Mouse (Mus musculus) limb, embryonic 11.5 days (tissue): ENCODE results near the gene Slc25a19. TPM values are rescaled to one million over a fixed set of nuclear protein-coding genes. Genes with fewer than 3 reads are reported as not detected.

Source experiments
- ATAC-seq: fragments of 200-750 bp; cut with Nextera tagmentation; 2 replicates; pipeline ENCODE4 v1.8.0; 2017; ENCODE audit warnings: low read depth; ENCODE audit not compliant: insufficient number of reproducible peaks, low FRiP score, low TSS enrichment
- DNase-seq: peaks from one replicate; pipeline ENCODE4 v3.0.0-alpha.2; 2015; ENCODE audit warnings: low spot score
- H3K27ac ChIP-seq: fragments of 300-500 bp; sonication (generic); replicated peaks from 2 replicates; pipeline ENCODE4 v1.5.1; 2014; ENCODE audit warnings: low read depth, mild to moderate bottlenecking, low read length
- H3K27me3 ChIP-seq: fragments of 300-500 bp; sonication (generic); 2 replicates; pipeline ENCODE4 v1.6.1; 2014; ENCODE audit warnings: mild to moderate bottlenecking, low read length, mixed read lengths; ENCODE audit not compliant: control insufficient read depth, insufficient read depth
- H3K36me3 ChIP-seq: fragments of 300-500 bp; sonication (generic); 2 replicates; pipeline ENCODE4 v1.6.1; 2014; ENCODE audit warnings: mild to moderate bottlenecking, low read length, moderate library complexity, mixed read lengths; ENCODE audit not compliant: control insufficient read depth, insufficient read depth
- H3K4me1 ChIP-seq: fragments of 300-500 bp; sonication (generic); 2 replicates; pipeline ENCODE4 v1.6.1; 2014; ENCODE audit warnings: low read length, mixed read lengths; ENCODE audit not compliant: control insufficient read depth, insufficient read depth
- H3K4me2 ChIP-seq: fragments of 300-500 bp; sonication (generic); 2 replicates; pipeline ENCODE4 v1.6.1; 2014; ENCODE audit warnings: low read depth, mild to moderate bottlenecking, moderate library complexity; ENCODE audit not compliant: severe bottlenecking
- H3K4me3 ChIP-seq: fragments of 300-500 bp; sonication (generic); 2 replicates; pipeline ENCODE4 v1.5.1; 2014; ENCODE audit warnings: low read depth, low read length
- H3K9ac ChIP-seq: fragments of 300-500 bp; sonication (generic); 2 replicates; pipeline ENCODE4 v1.6.1; 2014; ENCODE audit warnings: mild to moderate bottlenecking, low read length
- H3K9me3 ChIP-seq: fragments of 300-500 bp; sonication (generic); 2 replicates; pipeline ENCODE4 v1.6.1; 2016; ENCODE audit warnings: low read length; ENCODE audit not compliant: control insufficient read depth
- WGBS: fragments of 180-500 bp; shearing (Covaris S2); extraction: QIAGEN DNeasy Blood & Tissue Kit; methylation state at CpG from one replicate; pipeline ENCODE4 v1.1.7; 2014; 5-methylcytosine and 5-hydroxymethylcytosine counted together
- polyA plus RNA-seq: library from polyadenylated mRNA; unstranded; fragments of >200 nt; fragmentation: Nextera tagmentation; extraction: Ambion mirVana; gene quantifications from 2 replicates; pipeline ENCODE4 v1.2.1, GENCODE M21; 2014

Slc25a19 gene
- polyA plus RNA-seq, 1 experiment from 2014 or later, result 30.3 TPM

GRCm38 (mm10) chr11:115638498-115639409 is 10.7 kb upstream of the Slc25a19 start:
- Histone ChIP-seq H3K4me1 (no peaks in the 10 kb centered on the region), H3K36me3 (no peaks in the 10 kb centered on the region), H3K27ac (no peak overlapping the region), H3K27me3 (no peaks in the 10 kb centered on the region), H3K4me3 (no peak overlapping the region), H3K4me2 (no peak overlapping the region), H3K9ac (no peak overlapping the region), H3K9me3 (no peaks in the 10 kb centered on the region)
- ATAC-seq (no peak), DNase-seq (no peak)
- whole genome bisulfite sequencing, result 75% methylated on average over 5 of the region's 5 CpGs

GRCm38 (mm10) chr11:115636960-115637359 is 8.9 kb upstream of the Slc25a19 start:
- H3K4me3 ChIP-seq, result no peak overlapping the region
- no peaks in the 10 kb centered on the region for H3K27me3 ChIP-seq
- H3K9me3 ChIP-seq, result no peaks in the 10 kb centered on the region
- H3K27ac ChIP-seq, result no peak overlapping the region
- DNase-seq (no peak), ATAC-seq (no peak)
- WGBS, result 76% methylated on average over 3 of the region's 3 CpGs
- H3K36me3 ChIP-seq, result no peaks in the 10 kb centered on the region
- no peak overlapping the region for H3K4me2 ChIP-seq
- H3K9ac ChIP-seq, result no peak overlapping the region
- no peaks in the 10 kb centered on the region for H3K4me1 ChIP-seq

- Histone ChIP-seq H3K9ac (no peak overlapping the region), H3K9me3 (no peaks in the 10 kb centered on the region), H3K27me3 (no peaks in the 10 kb centered on the region), H3K4me1 (no peaks in the 10 kb centered on the region), H3K27ac (no peak overlapping the region), H3K4me2 (no peak overlapping the region), H3K36me3 (no peaks in the 10 kb centered on the region), H3K4me3 (no peak overlapping the region)
- 72% methylated on average over 8 of the region's 8 CpGs for WGBS
- ATAC-seq (no peak), DNase-seq (no peak)
Observed at GRCm38 (mm10) chr11:115635484-115635883, 7.4 kb upstream of the Slc25a19 start.

GRCm38 (mm10) chr11:115635041-115635440 is 6.9 kb upstream of the Slc25a19 start:
- DNase-seq, result no peak
- no peak overlapping the region for H3K4me2 ChIP-seq
- no peak overlapping the region for H3K27ac ChIP-seq
- H3K9me3 ChIP-seq, result no peaks in the 10 kb centered on the region
- no peak overlapping the region for H3K4me3 ChIP-seq
- no peaks in the 10 kb centered on the region for H3K36me3 ChIP-seq
- WGBS, result 83% methylated on average over 8 of the region's 8 CpGs
- ATAC-seq, result no peak
- H3K4me1 ChIP-seq, result no peaks in the 10 kb centered on the region
- H3K27me3 ChIP-seq, result no peaks in the 10 kb centered on the region
- no peak overlapping the region for H3K9ac ChIP-seq

- DNase-seq, result no peak
- Histone ChIP-seq H3K27me3 (no peaks in the 10 kb centered on the region), H3K9me3 (no peaks in the 10 kb centered on the region), H3K36me3 (no peaks in the 10 kb centered on the region), H3K4me1 (no peaks in the 10 kb centered on the region), H3K4me2 (no peak overlapping the region), H3K27ac (no peak overlapping the region), H3K9ac (no peak overlapping the region), H3K4me3 (no peak overlapping the region)
- no peak for ATAC-seq
- WGBS, result 79% methylated on average over 4 of the region's 4 CpGs
Observed at GRCm38 (mm10) chr11:115634109-115634508, 6.0 kb upstream of the Slc25a19 start.

GRCm38 (mm10) chr11:115632862-115633261 is 4.8 kb upstream of the Slc25a19 start:
- DNase-seq, result no peak
- 90% methylated on average over 10 of the region's 10 CpGs for WGBS

GRCm38 (mm10) chr11:115632247-115632646 is 4.2 kb upstream of the Slc25a19 start:
- Histone ChIP-seq H3K27me3 (no peaks in the 10 kb centered on the region), H3K9ac (no peak overlapping the region), H3K9me3 (no peaks in the 10 kb centered on the region), H3K4me1 (no peaks in the 10 kb centered on the region), H3K4me3 (no peak overlapping the region), H3K4me2 (no peak overlapping the region), H3K36me3 (no peaks in the 10 kb centered on the region), H3K27ac (no peak overlapping the region)
- DNase-seq, result no peak
- ATAC-seq, result no peak
- 77% methylated on average over 7 of the region's 7 CpGs for WGBS

More at GRCm38 (mm10) chr11:115632862-115633261, 4.8 kb upstream of the Slc25a19 start:
- Histone ChIP-seq H3K4me3 (no peak overlapping the region), H3K36me3 (no peaks in the 10 kb centered on the region), H3K4me1 (no peaks in the 10 kb centered on the region), H3K27ac (no peak overlapping the region), H3K9ac (no peak overlapping the region), H3K9me3 (no peaks in the 10 kb centered on the region), H3K4me2 (no peak overlapping the region), H3K27me3 (no peaks in the 10 kb centered on the region)
- no peak for ATAC-seq

GRCm38 (mm10) chr11:115631505-115631890 is 3.4 kb upstream of the Slc25a19 start:
- Histone ChIP-seq H3K27ac (no peak overlapping the region), H3K4me3 (no peak overlapping the region), H3K36me3 (no peaks in the 10 kb centered on the region), H3K4me1 (no peaks in the 10 kb centered on the region), H3K9ac (no peak overlapping the region), H3K9me3 (no peaks in the 10 kb centered on the region), H3K4me2 (no peak overlapping the region), H3K27me3 (no peaks in the 10 kb centered on the region)
- WGBS, result 15% methylated on average over 3 of the region's 3 CpGs
- DNase-seq (peak; percentile 49), ATAC-seq (no peak)
